30 mouse cellular contexts compared by ENCODE assay signal in the genomic region with DNA sequence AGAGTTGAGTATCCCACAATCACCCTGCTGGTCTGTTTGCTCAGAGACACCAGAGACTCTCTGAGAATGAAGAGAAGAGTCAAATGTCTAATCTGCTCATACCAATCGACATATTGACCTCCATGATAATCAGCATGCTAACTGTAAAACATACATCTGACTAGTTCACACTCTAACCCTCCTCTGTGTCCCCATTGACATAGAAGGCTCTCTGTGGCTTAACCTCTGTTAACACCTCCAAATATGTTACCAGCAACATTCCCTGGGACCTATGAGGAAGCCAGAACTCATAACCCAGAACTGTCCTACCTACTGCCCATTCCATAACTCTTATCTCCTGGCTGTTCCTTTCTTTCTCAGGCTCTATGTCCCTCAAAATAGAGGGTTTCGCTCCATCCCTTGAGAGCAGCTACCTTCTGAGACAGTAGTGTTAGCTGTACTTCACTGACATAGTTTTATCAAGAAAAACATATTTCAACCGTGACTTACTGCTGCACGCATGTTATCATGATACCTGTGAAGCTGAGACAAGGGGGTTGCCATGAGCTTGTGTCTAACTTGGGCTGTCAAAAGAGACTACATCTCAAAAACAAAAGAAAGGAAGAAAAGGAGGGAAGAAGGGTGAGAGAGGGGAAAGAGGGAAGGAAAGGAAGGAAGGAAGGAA.
DNase-seq lines count a peak whose midpoint lies in the region; ATAC-seq and TF ChIP-seq lines count a peak whose summit lies in the region.
"Had no signal": no experiment of that assay in that cellular context is flagged by ENCODE, and none has a peak within 500 bp of the region (broad histone marks: within the 10 kb centered on the region; RNA-seq: fewer than 3 reads in every experiment).

No protein-coding gene starts in this region.

- H3K4me1 ChIP-seq in limb, embryonic 10.5 days = peaks cover 10% of the 10 kb centered on the region
- peaks cover 22 to 28% of the 10 kb centered on the region in 2 experiments for H3K4me1 ChIP-seq in liver, embryonic 14.5 days (replicated peaks; ENCODE audit: control insufficient read depth in 2 of 2, insufficient read depth in 2 of 2, low read length in 1 of 2)
- H3K4me1 ChIP-seq: embryonic facial prominence, embryonic 13.5 days; forebrain, embryonic 12.5 days; hindbrain, embryonic 12.5 days; limb, embryonic 13.5 days; midbrain, embryonic 10.5 days; neural tube, embryonic 12.5 days had no signal

- H3K36me3 ChIP-seq in limb, embryonic 10.5 days = no peaks in the 10 kb centered on the region
- no peaks in the 10 kb centered on the region for H3K36me3 ChIP-seq in liver, embryonic 14.5 days (replicated peaks; ENCODE audit: control insufficient read depth, insufficient read depth, low read depth)
- H3K36me3 ChIP-seq: embryonic facial prominence, embryonic 13.5 days; forebrain, embryonic 12.5 days; hindbrain, embryonic 12.5 days; limb, embryonic 13.5 days; midbrain, embryonic 10.5 days; neural tube, embryonic 12.5 days had no signal

- H3K4me2 ChIP-seq in liver, embryonic 14.5 days (ENCODE audit: low read depth) = peak overlapping the region; percentile 43
- H3K4me2 ChIP-seq: embryonic facial prominence, embryonic 13.5 days; forebrain, embryonic 12.5 days; heart, embryonic 11.5 days; hindbrain, embryonic 12.5 days; limb, embryonic 13.5 days; neural tube, embryonic 12.5 days had no signal

- 96% methylated on average over 4 of the region's 4 CpGs for WGBS in limb, embryonic 10.5 days
- 18% methylated on average over 4 of the region's 4 CpGs for WGBS in liver, embryonic 14.5 days (ENCODE audit: insufficient replicate concordance)

- no peak for TF ChIP-seq CTCF in liver, embryonic 14.5 days (IDR thresholded peaks at IDR 0.05; ENCODE audit: low read depth)

- no peaks in the 10 kb centered on the region for H3K27me3 ChIP-seq in limb, embryonic 10.5 days (ENCODE audit: low read depth, poor library complexity, severe bottlenecking)
- no peaks in the 10 kb centered on the region for H3K27me3 ChIP-seq in liver, embryonic 14.5 days (ENCODE audit: control insufficient read depth, insufficient read depth, low read length)
- H3K27me3 ChIP-seq: CH12.LX; embryonic facial prominence, embryonic 13.5 days; forebrain, embryonic 12.5 days; hindbrain, embryonic 12.5 days; limb, embryonic 13.5 days; neural tube, embryonic 12.5 days had no signal

- no peak overlapping the region for H3K27ac ChIP-seq in limb, embryonic 10.5 days
- H3K27ac ChIP-seq in liver, embryonic 14.5 days = peak overlapping the region; percentile 69
- H3K27ac ChIP-seq: embryonic facial prominence, embryonic 13.5 days; forebrain, embryonic 12.5 days; hindbrain, embryonic 12.5 days; limb, embryonic 13.5 days; macrophage; midbrain, embryonic 10.5 days; neural tube, embryonic 12.5 days had no signal

- peak; percentile 90 for TF ChIP-seq EP300 in liver, embryonic 14.5 days (IDR thresholded peaks at IDR 0.05; ENCODE audit: low read depth)

- DNase-seq in c-Kit-positive CD71-positive TER-119-negative erythroid progenitor cells, embryonic 14.5 days (ENCODE audit: low read depth) = peak; percentile 59
- DNase-seq in limb, embryonic 10.5 days (ENCODE audit: low spot score) = peak; percentile 9
- peak; percentile 42 to 50 (median 49) for DNase-seq in liver, embryonic 14.5 days (ENCODE audit: low read depth in 3 of 3, low spot score in 3 of 3)
- DNase-seq in kidney, adult 9 months = no peak
- DNase-seq in layer of hippocampus, postnatal 10 days (ENCODE audit: low spot score in 2 of 2) = no peak
- no peak for DNase-seq in right cerebral cortex, postnatal 36 days (ENCODE audit: low spot score in 2 of 2)
- DNase-seq: adrenal gland, adult 8-10 months; cerebellum, adult 11 months; cerebellum, postnatal 10 days; gastrocnemius, postnatal 14 days; heart, adult 11 months; heart, postnatal 36 days; kidney, postnatal 14 days; layer of hippocampus, adult 9-11 months; lung, adult 2 months; lung, postnatal 10 days; thymus, postnatal 14 days had no signal

- no peaks in the 10 kb centered on the region for H3K9me3 ChIP-seq in limb, embryonic 10.5 days (replicated peaks)
- no peaks in the 10 kb centered on the region for H3K9me3 ChIP-seq in liver, embryonic 14.5 days (ENCODE audit: control insufficient read depth, low read length)
- H3K9me3 ChIP-seq: embryonic facial prominence, embryonic 13.5 days; forebrain, embryonic 12.5 days; hindbrain, embryonic 12.5 days; limb, embryonic 13.5 days; midbrain, embryonic 10.5 days; neural tube, embryonic 12.5 days had no signal

- H3K9ac ChIP-seq in liver, embryonic 14.5 days (replicated peaks) = no peak overlapping the region
- H3K9ac ChIP-seq: embryonic facial prominence, embryonic 13.5 days; forebrain, embryonic 12.5 days; hindbrain, embryonic 12.5 days; limb, embryonic 13.5 days; neural tube, embryonic 12.5 days had no signal

- no peak overlapping the region for H3K4me3 ChIP-seq in limb, embryonic 10.5 days
- H3K4me3 ChIP-seq in liver, embryonic 14.5 days (ENCODE audit: insufficient read depth in 1 of 2, low read depth in 2 of 2, low read length in 2 of 2) = no peak overlapping the region
- H3K4me3 ChIP-seq: embryonic facial prominence, embryonic 13.5 days; erythroblast, embryonic 14.5 days; forebrain, embryonic 12.5 days; hindbrain, embryonic 12.5 days; limb, embryonic 13.5 days; midbrain, embryonic 10.5 days; myocyte; neural tube, embryonic 12.5 days had no signal

- ATAC-seq in liver, embryonic 14.5 days (ENCODE audit: insufficient read depth) = peak; percentile 95
- ATAC-seq in megakaryocyte-erythroid progenitor cell, adult 5-6 weeks (replicated peaks; ENCODE audit: low FRiP score, low TSS enrichment, poor library complexity, severe bottlenecking) = peak; percentile 97
- ATAC-seq: intestine, postnatal 0 days had no signal

Comparison
In these comparisons a context has a peak if more than half of its experiments do, and no peak if none do; other contexts are left out.
1. DNase-seq: peak in c-Kit-positive CD71-positive TER-119-negative erythroid progenitor cells, embryonic 14.5 days (single experiment), limb, embryonic 10.5 days (single experiment) and liver, embryonic 14.5 days (3 of 3); none in kidney, adult 9 months (single experiment), layer of hippocampus, postnatal 10 days (0 of 2) and right cerebral cortex, postnatal 36 days (0 of 2).